Comparison of ENCODE assay signal across 9 mouse cellular contexts in genomic region chr10:128845516-128845915, GRCm38 (mm10). TPM values are rescaled to one million over a fixed set of nuclear protein-coding genes. Genes with fewer than 3 reads are reported as not detected.
DNase-seq lines count a peak whose midpoint lies in the region; ATAC-seq and TF ChIP-seq lines count a peak whose summit lies in the region.
"Had no signal": no experiment of that assay in that cellular context is flagged by ENCODE, and none has a peak within 500 bp of the region (broad histone marks: within the 10 kb centered on the region; RNA-seq: fewer than 3 reads in every experiment).

No protein-coding gene starts in this region.

- no peak overlapping the region for H3K9ac ChIP-seq in heart, adult 2 months (ENCODE audit: low read depth, low read length)
- no peak overlapping the region for H3K9ac ChIP-seq in heart, embryonic 12.5 days
- no peak overlapping the region for H3K9ac ChIP-seq in neural tube, embryonic 11.5 days (ENCODE audit: low read length)
- H3K9ac ChIP-seq in kidney, postnatal 0 days (ENCODE audit: low read depth, low read length), result no peak overlapping the region
- H3K9ac ChIP-seq: limb, embryonic 15.5 days had no signal

- no peaks in the 10 kb centered on the region for H3K27me3 ChIP-seq in heart, adult 2 months (ENCODE audit: control insufficient read depth, insufficient read depth, low read length)
- H3K27me3 ChIP-seq in heart, embryonic 12.5 days (replicated peaks), result no peaks in the 10 kb centered on the region
- no peaks in the 10 kb centered on the region for H3K27me3 ChIP-seq in neural tube, embryonic 11.5 days (ENCODE audit: control insufficient read depth, insufficient read depth, low read length)
- H3K27me3 ChIP-seq in kidney, postnatal 0 days (ENCODE audit: insufficient read depth, low read length), result no peaks in the 10 kb centered on the region
- H3K27me3 ChIP-seq: limb, embryonic 15.5 days had no signal

- peaks cover 2% of the 10 kb centered on the region for H3K36me3 ChIP-seq in heart, adult 2 months (ENCODE audit: control insufficient read depth, insufficient read depth, low read length)
- H3K36me3 ChIP-seq in heart, embryonic 12.5 days, result peaks cover 66% of the 10 kb centered on the region
- H3K36me3 ChIP-seq in neural tube, embryonic 11.5 days (ENCODE audit: control insufficient read depth, insufficient read depth, low read length), result peaks cover 8% of the 10 kb centered on the region
- peaks cover 29% of the 10 kb centered on the region; the same call in 1 of the 2 replicates for H3K36me3 ChIP-seq in kidney, postnatal 0 days (ENCODE audit: insufficient read depth, low read length)

- no peak for ATAC-seq in heart, embryonic 12.5 days (ENCODE audit: insufficient number of reproducible peaks, low FRiP score)
- ATAC-seq in neural tube, embryonic 11.5 days (ENCODE audit: insufficient read depth, low FRiP score, low TSS enrichment), result no peak
- ATAC-seq in kidney, postnatal 0 days (replicated peaks; ENCODE audit: low FRiP score, low read depth), result no peak

- no peak overlapping the region for H3K4me3 ChIP-seq in heart, adult 2 months
- H3K4me3 ChIP-seq in heart, embryonic 12.5 days, result no peak overlapping the region
- H3K4me3 ChIP-seq in neural tube, embryonic 11.5 days (ENCODE audit: low read depth, low read length), result no peak overlapping the region
- no peak overlapping the region for H3K4me3 ChIP-seq in kidney, postnatal 0 days (replicated peaks; ENCODE audit: low read depth, low read length)
- H3K4me3 ChIP-seq: limb, embryonic 15.5 days had no signal

- no peak overlapping the region for H3K4me2 ChIP-seq in heart, embryonic 12.5 days
- no peak overlapping the region for H3K4me2 ChIP-seq in neural tube, embryonic 11.5 days (ENCODE audit: low read depth)
- H3K4me2 ChIP-seq in kidney, postnatal 0 days (ENCODE audit: low read length), result peak overlapping the region; percentile 14
- H3K4me2 ChIP-seq: limb, embryonic 15.5 days had no signal

- TF ChIP-seq POLR2A in heart, adult 2 months (IDR thresholded peaks at IDR 0.05; ENCODE audit: insufficient read depth, low read depth, low read length), result no peak

- peak; percentile 84 for TF ChIP-seq CTCF in heart, adult 2 months (IDR thresholded peaks at IDR 0.05)
- peak; percentile 88 for TF ChIP-seq CTCF in kidney, postnatal 0 days (IDR thresholded peaks at IDR 0.05; ENCODE audit: low read depth)

- intact Hi-C loops in heart, adult 2 months (cut with DNase I), result loop anchor here (1.0 to 2.0 kb wide), 2 partner anchors 50 to 131 kb away; no protein-coding TSS in a partner anchor

- H3K9me3 ChIP-seq in heart, embryonic 12.5 days (replicated peaks), result no peaks in the 10 kb centered on the region
- H3K9me3 ChIP-seq in neural tube, embryonic 11.5 days (ENCODE audit: control insufficient read depth, low read length), result no peaks in the 10 kb centered on the region
- H3K9me3 ChIP-seq in kidney, postnatal 0 days (replicated peaks; ENCODE audit: low read length), result no peaks in the 10 kb centered on the region
- H3K9me3 ChIP-seq: limb, embryonic 15.5 days had no signal

- H3K79me2 ChIP-seq in heart, adult 2 months (replicated peaks; ENCODE audit: control insufficient read depth, insufficient read depth, low read length), result no peaks in the 10 kb centered on the region

- WGBS in heart, adult 2 months, result 61% methylated on average over 2 of the region's 2 CpGs
- WGBS in heart, embryonic 12.5 days, result 74% methylated on average over 2 of the region's 2 CpGs
- WGBS in neural tube, embryonic 11.5 days, result 37% methylated on average over 2 of the region's 2 CpGs
- WGBS in kidney, postnatal 0 days, result 37% methylated on average over 2 of the region's 2 CpGs

- TF ChIP-seq EP300 in heart, adult 2 months (IDR thresholded peaks at IDR 0.05; ENCODE audit: insufficient read depth, low read depth, low read length), result no peak

- no peaks in the 10 kb centered on the region; the same call in 1 of the 2 replicates for H3K4me1 ChIP-seq in heart, adult 2 months (ENCODE audit: control insufficient read depth, insufficient read depth, low read length)
- no peaks in the 10 kb centered on the region for H3K4me1 ChIP-seq in heart, embryonic 12.5 days (replicated peaks)
- no peaks in the 10 kb centered on the region for H3K4me1 ChIP-seq in neural tube, embryonic 11.5 days (ENCODE audit: control insufficient read depth, insufficient read depth, low read length)
- H3K4me1 ChIP-seq in kidney, postnatal 0 days (replicated peaks; ENCODE audit: insufficient read depth, low read length), result no peaks in the 10 kb centered on the region
- H3K4me1 ChIP-seq: limb, embryonic 15.5 days had no signal

- no peak for DNase-seq in heart, adult 2 months
- peak; percentile 31 for DNase-seq in neural tube, embryonic 11.5 days (ENCODE audit: low spot score)
- DNase-seq in neural tube, embryonic 10.5 days (ENCODE audit: extremely low spot score, low spot score), result no peak
- DNase-seq in kidney, postnatal 0 days (ENCODE audit: low spot score), result peak; percentile 83
- DNase-seq in spleen, adult 18-20 months, result no peak
- DNase-seq in testis, postnatal 10 days (ENCODE audit: low spot score), result no peak
- no peak for DNase-seq in left cerebral cortex, adult 11 months (ENCODE audit: low spot score)

- no peak overlapping the region for H3K27ac ChIP-seq in heart, adult 2 months
- no peak overlapping the region for H3K27ac ChIP-seq in heart, embryonic 12.5 days (ENCODE audit: poor library complexity, severe bottlenecking)
- H3K27ac ChIP-seq in neural tube, embryonic 11.5 days (ENCODE audit: low read depth, low read length), result no peak overlapping the region
- no peak overlapping the region for H3K27ac ChIP-seq in kidney, postnatal 0 days
- H3K27ac ChIP-seq: limb, embryonic 15.5 days had no signal

RNA-seq across cellular contexts. Expression of gene Ormdl2, which starts 24.1 kb away (rescaled TPM):
- total RNA-seq in heart, adult 2 months (2021), result 1 to 10 TPM; 7.8 to 8.1 TPM
- polyA plus RNA-seq in heart, adult 2 months (2012; rRNA removed), result 15.3 and 23.3 TPM in 2 replicates
- polyA plus RNA-seq in heart, embryonic 12.5 days (2016; fragmentation: Nextera tagmentation; extraction: Ambion mirVana), result 36.0 and 39.2 TPM in 2 replicates
- 59.2 and 64.6 TPM in 2 replicates for polyA plus RNA-seq in neural tube, embryonic 11.5 days (2014; fragmentation: Nextera tagmentation; extraction: Ambion mirVana)
- polyA plus RNA-seq in kidney, postnatal 0 days (2015; fragmentation: Nextera tagmentation; extraction: Ambion mirVana), result 87.2 and 87.5 TPM in 2 replicates

RNA-seq across cellular contexts. Expression of gene Sarnp, which starts 28.4 kb away (rescaled TPM):
- total RNA-seq in heart, adult 2 months (2021), result 10 to 100 TPM; 37.2 to 43.4 TPM
- 14.3 and 25.5 TPM in 2 replicates for polyA plus RNA-seq in heart, adult 2 months (2012; rRNA removed)
- polyA plus RNA-seq in heart, embryonic 12.5 days (2016; fragmentation: Nextera tagmentation; extraction: Ambion mirVana), result 171 and 172 TPM in 2 replicates
- 233 and 234 TPM in 2 replicates for polyA plus RNA-seq in neural tube, embryonic 11.5 days (2014; fragmentation: Nextera tagmentation; extraction: Ambion mirVana)
- 164 and 175 TPM in 2 replicates for polyA plus RNA-seq in kidney, postnatal 0 days (2015; fragmentation: Nextera tagmentation; extraction: Ambion mirVana)

RNA-seq across cellular contexts. Expression of gene Tmem198b, which starts 41.3 kb away (rescaled TPM):
- 1 to 10 TPM; 4.7 to 5.4 TPM for total RNA-seq in heart, adult 2 months (2021)
- polyA plus RNA-seq in heart, adult 2 months (2012; rRNA removed), result 11.2 and 11.9 TPM in 2 replicates
- 19.6 and 20.8 TPM in 2 replicates for polyA plus RNA-seq in heart, embryonic 12.5 days (2016; fragmentation: Nextera tagmentation; extraction: Ambion mirVana)
- polyA plus RNA-seq in neural tube, embryonic 11.5 days (2014; fragmentation: Nextera tagmentation; extraction: Ambion mirVana), result 16.7 and 16.9 TPM in 2 replicates
- 11.7 and 13.2 TPM in 2 replicates for polyA plus RNA-seq in kidney, postnatal 0 days (2015; fragmentation: Nextera tagmentation; extraction: Ambion mirVana)

RNA-seq across cellular contexts. Expression of gene Dnajc14, which starts 41.7 kb away (rescaled TPM):
- 10 to 100 TPM; 34.1 to 36.4 TPM for total RNA-seq in heart, adult 2 months (2021)
- polyA plus RNA-seq in heart, adult 2 months (2012; rRNA removed), result 8.4 and 11.3 TPM in 2 replicates
- polyA plus RNA-seq in heart, embryonic 12.5 days (2016; fragmentation: Nextera tagmentation; extraction: Ambion mirVana), result 48.4 and 51.7 TPM in 2 replicates
- polyA plus RNA-seq in neural tube, embryonic 11.5 days (2014; fragmentation: Nextera tagmentation; extraction: Ambion mirVana), result 39.3 and 42.8 TPM in 2 replicates
- polyA plus RNA-seq in kidney, postnatal 0 days (2015; fragmentation: Nextera tagmentation; extraction: Ambion mirVana), result 46.2 and 48.5 TPM in 2 replicates

RNA-seq across cellular contexts. Expression of gene Gdf11, which starts 46.0 kb away (rescaled TPM):
- total RNA-seq in heart, adult 2 months (2021), result 1 to 10 TPM; 2.0 to 2.5 TPM
- 0.78 and 1.1 TPM in 2 replicates for polyA plus RNA-seq in heart, adult 2 months (2012; rRNA removed)
- polyA plus RNA-seq in heart, embryonic 12.5 days (2016; fragmentation: Nextera tagmentation; extraction: Ambion mirVana), result 4.3 and 5.0 TPM in 2 replicates
- polyA plus RNA-seq in neural tube, embryonic 11.5 days (2014; fragmentation: Nextera tagmentation; extraction: Ambion mirVana), result 16.4 and 17.7 TPM in 2 replicates
- 7.7 and 8.2 TPM in 2 replicates for polyA plus RNA-seq in kidney, postnatal 0 days (2015; fragmentation: Nextera tagmentation; extraction: Ambion mirVana)

Comparison
In these comparisons a context has a peak if more than half of its experiments do, and no peak if none do; other contexts are left out.
1. DNase-seq: peak in neural tube, embryonic 11.5 days (single experiment) and kidney, postnatal 0 days (single experiment); none in heart, adult 2 months (0 of 2), neural tube, embryonic 10.5 days (single experiment), spleen, adult 18-20 months (0 of 2), testis, postnatal 10 days (single experiment) and left cerebral cortex, adult 11 months (single experiment).